Mouse (Mus musculus) megakaryocyte, embryonic 14.5 days (primary cell): Measurements from ENCODE around the gene Sv2c. TPM values are rescaled to one million over a fixed set of nuclear protein-coding genes. Genes with fewer than 3 reads are reported as not detected.
"Not testable (repeated sequence)": the region's sequence is repeated elsewhere in the genome, so short reads cannot be mapped to it uniquely, and the experiment has no call there.

Experiments
- H3K27me3 ChIP-seq: replicated peaks from 2 replicates; pipeline ENCODE3; 2012; ENCODE audit warnings: inconsistent platforms
- H3K36me3 ChIP-seq: replicated peaks from 2 replicates; pipeline ENCODE3; 2012; ENCODE audit warnings: low read length, inconsistent platforms, mixed read lengths
- H3K4me1 ChIP-seq: 2 replicates; pipeline ENCODE4 v1.6.1; 2012; ENCODE audit warnings: inconsistent platforms
- H3K4me3 ChIP-seq: replicated peaks from 2 replicates; pipeline ENCODE3; 2012; ENCODE audit warnings: moderate library complexity, mild to moderate bottlenecking, inconsistent platforms
- H3K9me3 ChIP-seq: 2 replicates; pipeline ENCODE4 v1.6.1; 2012; ENCODE audit warnings: inconsistent platforms
- FLI1 ChIP-seq: IDR thresholded peaks from 2 replicates; pipeline ENCODE4 v1.6.1; 2012; ENCODE audit warnings: low read length, inconsistent platforms, mixed read lengths
- GATA1 ChIP-seq: IDR thresholded peaks from 3 replicates; pipeline ENCODE4 v1.6.1; 2012; ENCODE audit warnings: mixed read lengths, low read length, inconsistent platforms, borderline replicate concordance
- polyA plus RNA-seq: library from polyadenylated mRNA; stranded (reverse); fragments of >175 nt; gene quantifications from 2 replicates; pipeline ENCODE4 v1.2.3, GENCODE M21; 2012; ENCODE audit warnings: low replicate concordance; ENCODE audit not compliant: insufficient read depth

The Sv2c gene
- polyA plus RNA-seq, 1 experiment, result not detected

- Histone ChIP-seq H3K4me3 (peak overlapping the region; percentile 71), H3K27me3 (peaks cover 76% of the 10 kb centered on the region), H3K4me1 (peaks cover 17% of the 10 kb centered on the region), H3K9me3 (no peaks in the 10 kb centered on the region), H3K36me3 (no peaks in the 10 kb centered on the region)
- TF ChIP-seq FLI1 (no peak), GATA1 (no peak)
These were observed 1.3 kb downstream of the Sv2c start for GRCm38 (mm10) chr13:96131050-96131449.

- Histone ChIP-seq H3K9me3 (no peaks in the 10 kb centered on the region), H3K36me3 (no peaks in the 10 kb centered on the region), H3K4me1 (peaks cover 17% of the 10 kb centered on the region), H3K27me3 (peaks cover 67% of the 10 kb centered on the region), H3K4me3 (no peak overlapping the region)
- TF ChIP-seq FLI1, result no peak
- no peak for TF ChIP-seq GATA1
These were observed 3.3 kb downstream of the Sv2c start for GRCm38 (mm10) chr13:96129081-96129480.

GRCm38 (mm10) chr13:96126669-96127068 lies 5.7 kb downstream of the Sv2c start:
- H3K4me3 ChIP-seq, result no peak overlapping the region
- TF ChIP-seq FLI1 (no peak), GATA1 (no peak)
- H3K4me1 ChIP-seq, result peaks cover 7% of the 10 kb centered on the region
- H3K9me3 ChIP-seq, result no peaks in the 10 kb centered on the region
- peaks cover 47% of the 10 kb centered on the region for H3K27me3 ChIP-seq
- no peaks in the 10 kb centered on the region for H3K36me3 ChIP-seq

GRCm38 (mm10) chr13:96125011-96125410 lies 7.4 kb downstream of the Sv2c start:
- no peaks in the 10 kb centered on the region for H3K9me3 ChIP-seq
- H3K36me3 ChIP-seq, result no peaks in the 10 kb centered on the region
- H3K27me3 ChIP-seq, result peaks cover 32% of the 10 kb centered on the region
- H3K4me3 ChIP-seq, result no peak overlapping the region
- TF ChIP-seq GATA1 (no peak), FLI1 (no peak)
- H3K4me1 ChIP-seq, result no peaks in the 10 kb centered on the region

- peaks cover 3% of the 10 kb centered on the region for H3K27me3 ChIP-seq
- no peaks in the 10 kb centered on the region for H3K9me3 ChIP-seq
- no peaks in the 10 kb centered on the region for H3K4me1 ChIP-seq
- H3K4me3 ChIP-seq, result no peak overlapping the region
- no peak for TF ChIP-seq GATA1
- TF ChIP-seq FLI1, result no peak
- H3K36me3 ChIP-seq, result no peaks in the 10 kb centered on the region
These were observed 19.7 kb downstream of the Sv2c start for GRCm38 (mm10) chr13:96112711-96113110.

- H3K4me3 ChIP-seq, result no peak overlapping the region
- TF ChIP-seq GATA1 (no peak), FLI1 (no peak)
- peaks cover 7% of the 10 kb centered on the region; the same call in 1 of the 2 replicates for H3K4me1 ChIP-seq
- H3K9me3 ChIP-seq, result no peaks in the 10 kb centered on the region
- peaks cover 3% of the 10 kb centered on the region for H3K27me3 ChIP-seq
- no peaks in the 10 kb centered on the region for H3K36me3 ChIP-seq
These were observed 21.6 kb downstream of the Sv2c start for GRCm38 (mm10) chr13:96110767-96111166.

GRCm38 (mm10) chr13:96106367-96106766 lies 26.0 kb downstream of the Sv2c start:
- Histone ChIP-seq H3K27me3 (no peaks in the 10 kb centered on the region), H3K9me3 (peaks cover 3% of the 10 kb centered on the region), H3K4me1 (peaks cover 7% of the 10 kb centered on the region; the same call in 1 of the 2 replicates), H3K36me3 (no peaks in the 10 kb centered on the region), H3K4me3 (no peak overlapping the region)
- TF ChIP-seq FLI1, result no peak
- no peak for TF ChIP-seq GATA1

GRCm38 (mm10) chr13:96090929-96091328 lies 41.4 kb downstream of the Sv2c start:
- TF ChIP-seq GATA1 (no peak), FLI1 (no peak)
- H3K9me3 ChIP-seq, result no peaks in the 10 kb centered on the region
- no peak overlapping the region for H3K4me3 ChIP-seq
- H3K4me1 ChIP-seq, result no peaks in the 10 kb centered on the region
- H3K27me3 ChIP-seq, result peaks cover 2% of the 10 kb centered on the region
- no peaks in the 10 kb centered on the region for H3K36me3 ChIP-seq

GRCm38 (mm10) chr13:96085581-96086302 lies 46.6 kb downstream of the Sv2c start:
- no peaks in the 10 kb centered on the region for H3K4me1 ChIP-seq
- no peaks in the 10 kb centered on the region for H3K9me3 ChIP-seq
- peaks cover 2% of the 10 kb centered on the region for H3K27me3 ChIP-seq
- H3K36me3 ChIP-seq, result no peaks in the 10 kb centered on the region
- H3K4me3 ChIP-seq, result no peak overlapping the region
- TF ChIP-seq GATA1, result no peak
- TF ChIP-seq FLI1, result no peak

- not testable (repeated sequence) for H3K9me3 ChIP-seq, H3K36me3 ChIP-seq, H3K4me3 ChIP-seq, H3K27me3 ChIP-seq, H3K4me1 ChIP-seq
These were observed 50.6 kb downstream of the Sv2c start, which contains the start of gene Gm17190 for GRCm38 (mm10) chr13:96081754-96082153. Gene Gm17190, plus strand, starts transcription at chr13:96082054.

GRCm38 (mm10) chr13:96081276-96081675 lies 51.1 kb downstream of the Sv2c start, which contains the start of gene Gm20075:
Gene Gm20075, minus strand, starts transcription at chr13:96081376.
- not testable (repeated sequence) for H3K9me3 ChIP-seq, H3K4me1 ChIP-seq, H3K4me3 ChIP-seq, H3K36me3 ChIP-seq, H3K27me3 ChIP-seq
